ENCODE assay signal across 13 mouse cellular contexts in the genomic region with DNA sequence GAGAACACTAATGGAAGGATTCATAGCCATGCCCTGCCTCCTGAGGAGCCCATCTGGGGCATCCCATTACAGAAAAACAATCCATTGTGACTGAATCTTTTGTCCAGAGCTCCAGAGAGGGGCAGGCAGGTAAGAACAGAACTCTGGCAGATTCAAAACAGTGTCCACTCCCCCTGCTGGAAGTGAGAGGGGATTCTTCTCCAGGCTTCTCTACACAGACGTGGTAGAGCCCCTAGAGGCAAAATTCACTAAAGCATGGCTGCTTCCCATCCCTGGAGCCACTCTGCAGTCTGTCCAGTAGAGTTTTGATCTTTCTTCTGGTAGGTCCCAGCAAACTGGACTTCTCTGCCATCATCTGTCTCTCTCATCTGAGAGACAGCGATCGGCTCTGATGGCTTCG. TPM values are rescaled to one million over a fixed set of nuclear protein-coding genes. Genes with fewer than 3 reads are reported as not detected.
DNase-seq lines count a peak whose midpoint lies in the region; ATAC-seq and TF ChIP-seq lines count a peak whose summit lies in the region.
"Had no signal": no experiment of that assay in that cellular context is flagged by ENCODE, and none has a peak within 500 bp of the region (broad histone marks: within the 10 kb centered on the region; RNA-seq: fewer than 3 reads in every experiment).

No protein-coding gene starts in this region.

- no peak for ATAC-seq in forebrain, embryonic 14.5 days
- no peak for ATAC-seq in forebrain, embryonic 16.5 days
- no peak for ATAC-seq in forebrain, embryonic 12.5 days (ENCODE audit: low FRiP score)

- peak; percentile 35 for DNase-seq in forebrain, embryonic 14.5 days (ENCODE audit: low spot score)
- DNase-seq in layer of hippocampus, adult 2 months (ENCODE audit: low spot score in 2 of 2), result no peak
- no peak for DNase-seq in layer of hippocampus, adult 18-20 months (ENCODE audit: low spot score in 2 of 2)
- peak; percentile 41 for DNase-seq in 416B (ENCODE audit: low read depth)
- DNase-seq in embryonic facial prominence, embryonic 10.5 days (ENCODE audit: low spot score), result peak; percentile 30
- DNase-seq in right cerebral cortex, postnatal 4 days, result no peak
- DNase-seq: B cell, adult 2 months; cerebellum, postnatal 36 days had no signal

- H3K4me2 ChIP-seq in forebrain, embryonic 14.5 days (ENCODE audit: low read length), result no peak overlapping the region
- no peak overlapping the region for H3K4me2 ChIP-seq in forebrain, embryonic 16.5 days (ENCODE audit: low read length)
- no peak overlapping the region for H3K4me2 ChIP-seq in forebrain, embryonic 12.5 days
- H3K4me2 ChIP-seq: midbrain, embryonic 12.5 days had no signal

- no peaks in the 10 kb centered on the region for H3K9me3 ChIP-seq in forebrain, embryonic 14.5 days (replicated peaks; ENCODE audit: control insufficient read depth, low read length)
- H3K9me3 ChIP-seq in forebrain, embryonic 16.5 days (ENCODE audit: control insufficient read depth, low read length), result no peaks in the 10 kb centered on the region
- H3K9me3 ChIP-seq in embryonic facial prominence, embryonic 10.5 days, result no peaks in the 10 kb centered on the region
- H3K9me3 ChIP-seq in forebrain, embryonic 12.5 days, result no peaks in the 10 kb centered on the region
- H3K9me3 ChIP-seq: midbrain, embryonic 12.5 days had no signal

- H3K27me3 ChIP-seq in forebrain, embryonic 14.5 days (replicated peaks; ENCODE audit: control insufficient read depth, insufficient read depth, low read length), result no peaks in the 10 kb centered on the region
- no peaks in the 10 kb centered on the region for H3K27me3 ChIP-seq in forebrain, embryonic 16.5 days (replicated peaks; ENCODE audit: control insufficient read depth, insufficient read depth, low read length)
- no peaks in the 10 kb centered on the region for H3K27me3 ChIP-seq in embryonic facial prominence, embryonic 10.5 days (replicated peaks; ENCODE audit: low read depth, poor library complexity, severe bottlenecking)
- H3K27me3 ChIP-seq in forebrain, embryonic 12.5 days, result no peaks in the 10 kb centered on the region
- H3K27me3 ChIP-seq: midbrain, embryonic 12.5 days had no signal

- no peaks in the 10 kb centered on the region for H3K4me1 ChIP-seq in forebrain, embryonic 14.5 days (ENCODE audit: control insufficient read depth, insufficient read depth, low read length)
- no peaks in the 10 kb centered on the region for H3K4me1 ChIP-seq in forebrain, embryonic 16.5 days (replicated peaks; ENCODE audit: control insufficient read depth, insufficient read depth, low read length)
- no peaks in the 10 kb centered on the region; the same call in 1 of the 2 replicates for H3K4me1 ChIP-seq in embryonic facial prominence, embryonic 10.5 days
- no peaks in the 10 kb centered on the region for H3K4me1 ChIP-seq in forebrain, embryonic 12.5 days
- H3K4me1 ChIP-seq: midbrain, embryonic 12.5 days had no signal

- H3K9ac ChIP-seq in forebrain, embryonic 14.5 days (ENCODE audit: low read length), result no peak overlapping the region
- H3K9ac ChIP-seq in forebrain, embryonic 16.5 days (replicated peaks; ENCODE audit: low read depth, low read length), result no peak overlapping the region
- no peak overlapping the region for H3K9ac ChIP-seq in forebrain, embryonic 12.5 days
- H3K9ac ChIP-seq: midbrain, embryonic 12.5 days had no signal

- no peaks in the 10 kb centered on the region for H3K36me3 ChIP-seq in forebrain, embryonic 14.5 days (ENCODE audit: control insufficient read depth, insufficient read depth, low read length)
- H3K36me3 ChIP-seq in forebrain, embryonic 16.5 days (ENCODE audit: control insufficient read depth, insufficient read depth), result no peaks in the 10 kb centered on the region
- no peaks in the 10 kb centered on the region for H3K36me3 ChIP-seq in embryonic facial prominence, embryonic 10.5 days (replicated peaks)
- no peaks in the 10 kb centered on the region for H3K36me3 ChIP-seq in forebrain, embryonic 12.5 days (replicated peaks)
- H3K36me3 ChIP-seq: midbrain, embryonic 12.5 days had no signal

- 71% methylated on average over 4 of the region's 4 CpGs for WGBS in forebrain, embryonic 14.5 days
- WGBS in forebrain, embryonic 16.5 days, result 71% methylated on average over 4 of the region's 4 CpGs
- 70% methylated on average over 4 of the region's 4 CpGs for WGBS in embryonic facial prominence, embryonic 10.5 days
- 72% methylated on average over 4 of the region's 4 CpGs for WGBS in forebrain, embryonic 12.5 days

- no peak overlapping the region for H3K4me3 ChIP-seq in forebrain, embryonic 14.5 days (ENCODE audit: low read depth, low read length)
- no peak overlapping the region for H3K4me3 ChIP-seq in forebrain, embryonic 16.5 days (replicated peaks; ENCODE audit: low read length)
- no peak overlapping the region for H3K4me3 ChIP-seq in layer of hippocampus, adult 2 months
- no peak overlapping the region for H3K4me3 ChIP-seq in embryonic facial prominence, embryonic 10.5 days
- H3K4me3 ChIP-seq in forebrain, embryonic 12.5 days (replicated peaks), result no peak overlapping the region
- H3K4me3 ChIP-seq: midbrain, embryonic 12.5 days had no signal

- TF ChIP-seq CTCF in layer of hippocampus, adult 2 months (conservative IDR thresholded peaks at IDR 0.05), result peak; percentile 70

- H3K27ac ChIP-seq in forebrain, embryonic 14.5 days (ENCODE audit: low read depth, low read length), result no peak overlapping the region
- H3K27ac ChIP-seq in forebrain, embryonic 16.5 days (ENCODE audit: low read length), result no peak overlapping the region
- H3K27ac ChIP-seq in layer of hippocampus, adult 2 months, result no peak overlapping the region
- no peak overlapping the region for H3K27ac ChIP-seq in embryonic facial prominence, embryonic 10.5 days (replicated peaks)
- no peak overlapping the region for H3K27ac ChIP-seq in forebrain, embryonic 12.5 days
- H3K27ac ChIP-seq: midbrain, embryonic 12.5 days had no signal

RNA-seq across cellular contexts. Expression of gene Krt5, which starts 8.6 kb away (rescaled TPM):
- polyA plus RNA-seq in forebrain, embryonic 14.5 days (2014; fragmentation: Nextera tagmentation; extraction: Ambion mirVana), result not detected in 2 replicates
- polyA plus RNA-seq in forebrain, embryonic 16.5 days (2015; fragmentation: Nextera tagmentation; extraction: Ambion mirVana), result 0.73 TPM in 1 of 2 replicates, not detected in the other
- total RNA-seq in layer of hippocampus, adult 2 months (2021), result under 1 TPM; 0.15 to 0.47 TPM
- total RNA-seq in layer of hippocampus, adult 18-20 months (2021), result under 1 TPM; 0.43 to 0.84 TPM
- polyA plus RNA-seq in embryonic facial prominence, embryonic 10.5 days (2016; fragmentation: Nextera tagmentation; extraction: Ambion mirVana), result 1.1 and 5.4 TPM in 2 replicates
- 3.7 and 6.3 TPM in 2 replicates for polyA plus RNA-seq in forebrain, embryonic 12.5 days (2016; fragmentation: Nextera tagmentation; extraction: Ambion mirVana)
- total RNA-seq: left cerebral cortex, adult 18-20 months had no signal

RNA-seq across cellular contexts. Expression of gene Krt6a, which starts 10.0 kb away (rescaled TPM):
- not detected in 2 replicates for polyA plus RNA-seq in forebrain, embryonic 14.5 days (2014; fragmentation: Nextera tagmentation; extraction: Ambion mirVana)
- 0.53 TPM in 1 of 2 replicates, not detected in the other for polyA plus RNA-seq in forebrain, embryonic 16.5 days (2015; fragmentation: Nextera tagmentation; extraction: Ambion mirVana)
- total RNA-seq in layer of hippocampus, adult 2 months (2021), result not detected
- not detected for total RNA-seq in layer of hippocampus, adult 18-20 months (2021)
- 0.06 and 0.09 TPM in 2 replicates for polyA plus RNA-seq in embryonic facial prominence, embryonic 10.5 days (2016; fragmentation: Nextera tagmentation; extraction: Ambion mirVana)
- not detected in 2 replicates for polyA plus RNA-seq in forebrain, embryonic 12.5 days (2016; fragmentation: Nextera tagmentation; extraction: Ambion mirVana)
- total RNA-seq: left cerebral cortex, adult 18-20 months had no signal
- polyA plus RNA-seq: midbrain, embryonic 12.5 days had no signal

RNA-seq across cellular contexts. Expression of gene Krt6b, which starts 24.0 kb away (rescaled TPM):
- polyA plus RNA-seq in forebrain, embryonic 14.5 days (2014; fragmentation: Nextera tagmentation; extraction: Ambion mirVana), result not detected in 2 replicates
- polyA plus RNA-seq in forebrain, embryonic 16.5 days (2015; fragmentation: Nextera tagmentation; extraction: Ambion mirVana), result not detected in 2 replicates
- not detected for total RNA-seq in layer of hippocampus, adult 2 months (2021)
- total RNA-seq in layer of hippocampus, adult 18-20 months (2021), result not detected
- polyA plus RNA-seq in embryonic facial prominence, embryonic 10.5 days (2016; fragmentation: Nextera tagmentation; extraction: Ambion mirVana), result not detected in 2 replicates
- not detected in 2 replicates for polyA plus RNA-seq in forebrain, embryonic 12.5 days (2016; fragmentation: Nextera tagmentation; extraction: Ambion mirVana)
- total RNA-seq: left cerebral cortex, adult 18-20 months had no signal
- polyA plus RNA-seq: midbrain, embryonic 12.5 days had no signal

RNA-seq across cellular contexts. Expression of gene Krt71, which starts 38.8 kb away (rescaled TPM):
- polyA plus RNA-seq in forebrain, embryonic 14.5 days (2014; fragmentation: Nextera tagmentation; extraction: Ambion mirVana), result not detected in 2 replicates
- polyA plus RNA-seq in forebrain, embryonic 16.5 days (2015; fragmentation: Nextera tagmentation; extraction: Ambion mirVana), result not detected in 2 replicates
- not detected for total RNA-seq in layer of hippocampus, adult 2 months (2021)
- total RNA-seq in layer of hippocampus, adult 18-20 months (2021), result not detected
- not detected in 2 replicates for polyA plus RNA-seq in embryonic facial prominence, embryonic 10.5 days (2016; fragmentation: Nextera tagmentation; extraction: Ambion mirVana)
- polyA plus RNA-seq in forebrain, embryonic 12.5 days (2016; fragmentation: Nextera tagmentation; extraction: Ambion mirVana), result not detected in 2 replicates
- total RNA-seq: left cerebral cortex, adult 18-20 months had no signal
- polyA plus RNA-seq: midbrain, embryonic 12.5 days had no signal

RNA-seq across cellular contexts. Expression of gene Gm5478, which starts 56.9 kb away (rescaled TPM):
- polyA plus RNA-seq in forebrain, embryonic 14.5 days (2014; fragmentation: Nextera tagmentation; extraction: Ambion mirVana), result not detected in 2 replicates
- not detected in 2 replicates for polyA plus RNA-seq in forebrain, embryonic 16.5 days (2015; fragmentation: Nextera tagmentation; extraction: Ambion mirVana)
- total RNA-seq in layer of hippocampus, adult 2 months (2021), result not detected
- not detected for total RNA-seq in layer of hippocampus, adult 18-20 months (2021)
- not detected in 2 replicates for polyA plus RNA-seq in embryonic facial prominence, embryonic 10.5 days (2016; fragmentation: Nextera tagmentation; extraction: Ambion mirVana)
- polyA plus RNA-seq in forebrain, embryonic 12.5 days (2016; fragmentation: Nextera tagmentation; extraction: Ambion mirVana), result not detected in 2 replicates
- total RNA-seq: gastrocnemius, postnatal 4 days; left cerebral cortex, adult 18-20 months had no signal
- polyA plus RNA-seq: midbrain, embryonic 12.5 days had no signal

Comparison
In these comparisons a context has a peak if more than half of its experiments do, and no peak if none do; other contexts are left out.
1. DNase-seq: peak in forebrain, embryonic 14.5 days (single experiment), 416B (single experiment) and embryonic facial prominence, embryonic 10.5 days (single experiment); none in layer of hippocampus, adult 2 months (0 of 2), layer of hippocampus, adult 18-20 months (0 of 2) and right cerebral cortex, postnatal 4 days (single experiment).